Mouse (Mus musculus) testis, adult 2 months (tissue): Measurements from ENCODE around the gene S1pr5.

Source experiments
- CTCF ChIP-seq: fragments of 200-500 bp; IDR thresholded peaks from 2 replicates; pipeline ENCODE4 v1.5.1; 2012; ENCODE audit warnings: low read depth, mild to moderate bottlenecking, inconsistent platforms, low read length, moderate library complexity; ENCODE audit not compliant: control insufficient read depth, insufficient read depth, insufficient replicate concordance
- POLR2A ChIP-seq: fragments of 200-500 bp; IDR thresholded peaks from 2 replicates; pipeline ENCODE4 v1.6.1; 2012; ENCODE audit warnings: low read depth, mild to moderate bottlenecking, inconsistent platforms, low read length, moderate library complexity; ENCODE audit not compliant: control insufficient read depth

- TF ChIP-seq CTCF (no peak), POLR2A (no peak)
Observed at GRCm38 (mm10) chr9:21198960-21199359, 49.3 kb downstream of the S1pr5 start.
